Mouse (Mus musculus): ENCODE results near the gene Tsks.

The Tsks gene

DNA sequence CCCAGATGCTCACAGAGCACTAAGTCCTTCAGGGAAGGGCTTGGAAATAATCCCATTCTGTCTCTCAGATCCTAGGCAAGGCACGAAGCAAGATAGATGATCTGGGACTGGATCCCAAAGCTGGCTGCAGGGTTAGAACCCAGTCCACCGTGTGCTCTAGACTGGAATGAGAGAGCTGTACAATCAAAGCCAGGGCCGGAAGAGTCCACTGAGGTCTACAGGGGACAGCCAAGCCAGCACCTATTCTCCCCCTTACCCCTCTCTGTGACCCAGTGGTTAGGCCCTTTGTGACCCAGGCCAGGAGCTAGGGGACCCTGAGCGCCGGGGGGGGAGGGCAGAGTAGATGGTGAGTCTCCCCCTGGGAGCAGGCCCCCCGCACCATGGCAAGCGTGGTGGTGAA lies at the start of gene Tsks:
TSS of gene Tsks (plus strand) at position 301 of the 400 bp plus-strand sequence.
- no peak for DNase-seq (ENCODE audit: low read depth)

DNA sequence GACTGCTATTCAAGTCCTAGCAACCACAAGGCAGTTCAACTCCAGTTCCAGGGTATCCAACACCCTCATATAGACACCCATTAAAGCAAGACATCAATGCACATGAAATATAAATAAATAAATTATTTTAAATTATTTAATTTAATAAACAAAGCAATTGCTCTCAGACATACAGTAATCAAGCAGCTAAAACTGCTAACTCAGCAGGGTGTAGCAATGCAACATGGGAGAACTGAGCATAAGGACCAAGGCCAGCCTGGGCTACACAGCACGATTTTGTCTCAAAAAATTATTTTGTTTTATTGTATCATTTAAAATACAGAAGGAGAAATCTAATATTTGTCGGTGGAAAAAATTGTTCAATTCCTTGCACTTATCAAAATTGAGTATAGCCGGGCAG lies 48.8 kb upstream of the Tsks start:
- peak; percentile 25 for DNase-seq (ENCODE audit: low read depth)

DNA sequence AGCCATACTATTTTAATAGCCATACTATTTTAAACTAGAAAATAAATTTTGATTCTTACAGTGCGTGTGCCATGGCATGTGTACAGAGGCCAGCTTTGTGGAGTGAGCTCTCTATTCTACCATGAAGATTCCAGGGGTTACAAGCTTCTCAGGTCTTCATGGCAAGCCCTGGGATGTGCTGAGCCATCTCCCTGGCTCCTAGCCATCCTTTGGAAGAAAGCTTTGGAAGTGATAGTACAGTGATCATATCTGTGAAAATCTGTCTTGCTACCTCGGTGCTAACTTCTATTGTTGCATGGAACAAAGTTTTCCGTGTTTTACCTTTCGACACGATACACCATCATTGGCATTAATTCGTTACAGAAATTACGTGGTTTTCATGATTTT lies 47.8 kb upstream of the Tsks start:
- DNase-seq (ENCODE audit: low read depth): no peak

DNA sequence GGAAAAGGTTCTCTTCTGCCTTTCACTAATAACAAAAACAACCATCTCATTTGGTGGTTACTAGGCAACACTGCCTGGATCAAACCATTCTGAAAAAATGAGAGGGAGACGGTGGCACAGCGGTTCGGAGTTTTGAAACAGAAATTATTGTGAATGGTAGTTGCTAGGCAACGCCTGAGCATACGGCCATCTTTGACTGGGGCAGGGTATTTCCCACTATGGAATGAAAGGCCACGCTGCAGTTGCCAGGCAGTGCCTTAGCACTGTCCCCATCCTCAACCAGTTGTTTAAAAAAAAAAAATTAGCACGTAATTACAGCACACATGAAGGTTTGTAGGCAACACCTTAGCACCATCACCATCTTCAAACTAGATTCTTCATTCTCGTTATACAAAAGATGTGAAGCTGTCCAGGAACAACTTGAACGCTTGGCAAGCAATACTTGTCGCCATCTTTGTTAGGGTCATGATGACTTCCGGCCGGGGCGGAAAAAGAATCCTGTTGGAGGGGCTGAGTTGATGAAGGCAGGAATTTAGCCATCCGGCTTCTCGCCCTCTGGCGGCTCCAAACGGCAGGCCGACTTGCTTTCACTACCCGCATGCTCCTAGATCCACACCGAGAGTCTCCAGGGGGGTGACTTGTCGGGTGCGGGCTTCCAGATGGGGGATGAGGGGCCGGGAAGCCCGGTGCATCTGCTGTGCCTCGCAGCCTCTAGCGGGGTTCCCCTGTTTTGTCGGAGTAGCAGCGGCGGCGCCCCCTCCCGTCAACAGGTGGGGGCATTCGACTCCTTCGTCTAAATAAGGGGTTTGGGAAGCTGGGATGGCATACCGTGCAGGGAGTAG lies 47.2 kb upstream of the Tsks start, which contains the start of gene Fuz:
TSS of gene Fuz (plus strand) at position 487 of the 842 bp plus-strand sequence.
- peak; percentile 99 for DNase-seq (ENCODE audit: low read depth)

DNA sequence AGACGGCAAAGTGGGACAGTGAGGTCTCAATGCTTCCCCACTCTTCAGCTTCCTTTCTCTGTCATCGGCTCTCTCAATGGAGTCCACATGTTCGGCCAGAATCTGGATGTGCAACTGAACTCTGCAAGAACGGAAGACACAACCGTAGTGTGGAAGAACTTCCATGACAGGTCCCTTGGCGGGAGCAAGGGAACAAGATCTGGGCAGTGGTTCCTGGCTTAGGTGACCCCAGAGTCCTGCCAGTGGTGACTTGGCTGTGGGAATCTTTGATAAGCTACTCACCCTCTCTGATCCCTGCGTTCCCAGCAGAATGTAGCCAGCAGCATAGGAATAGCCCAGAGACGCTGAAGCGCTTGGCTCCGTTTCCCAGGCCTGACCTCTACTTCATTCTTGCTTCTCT lies 46.5 kb upstream of the Tsks start:
- no peak for DNase-seq (ENCODE audit: low read depth)

DNA sequence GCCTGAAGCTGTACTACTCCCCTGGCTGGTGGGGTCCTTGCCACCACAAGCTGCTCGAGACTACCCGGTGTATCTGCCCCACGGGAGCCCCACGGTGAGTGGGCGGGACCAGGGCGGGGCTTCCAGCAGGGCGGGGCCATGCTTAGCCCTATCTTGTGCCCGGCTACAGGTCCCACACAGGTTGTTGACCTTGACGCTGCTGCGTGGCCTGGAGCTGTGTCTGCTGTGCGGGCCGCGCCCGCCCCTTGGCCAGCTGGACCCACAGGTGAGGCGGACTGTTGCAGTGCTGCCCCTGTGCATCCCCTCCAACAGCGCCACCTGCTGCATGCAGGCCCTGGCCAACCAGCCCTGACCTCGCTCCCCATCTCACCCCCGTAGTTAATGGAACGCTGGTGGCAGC lies 44.4 kb upstream of the Tsks start:
- DNase-seq (ENCODE audit: low read depth): no peak

DNA sequence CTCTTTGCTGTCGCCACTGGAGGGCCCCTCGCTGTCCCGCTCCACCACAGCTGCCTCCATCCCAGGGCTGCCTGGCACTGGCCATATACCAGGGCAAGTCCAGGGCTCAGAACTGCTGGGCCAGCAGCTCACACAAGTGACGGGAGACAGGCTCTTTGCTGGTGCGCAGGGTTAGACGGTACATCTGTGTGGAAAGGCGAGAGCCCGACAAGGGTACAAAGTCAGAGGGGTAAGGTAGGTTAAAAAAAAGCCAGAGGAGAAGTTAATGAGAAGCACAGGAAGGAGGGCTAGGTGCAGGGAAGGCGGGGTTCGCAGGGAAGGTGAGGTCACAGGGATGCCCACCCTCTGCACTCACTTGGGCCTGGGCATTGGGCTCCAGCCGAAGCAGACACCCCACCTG lies 42.4 kb upstream of the Tsks start:
- no peak for DNase-seq (ENCODE audit: low read depth)

DNA sequence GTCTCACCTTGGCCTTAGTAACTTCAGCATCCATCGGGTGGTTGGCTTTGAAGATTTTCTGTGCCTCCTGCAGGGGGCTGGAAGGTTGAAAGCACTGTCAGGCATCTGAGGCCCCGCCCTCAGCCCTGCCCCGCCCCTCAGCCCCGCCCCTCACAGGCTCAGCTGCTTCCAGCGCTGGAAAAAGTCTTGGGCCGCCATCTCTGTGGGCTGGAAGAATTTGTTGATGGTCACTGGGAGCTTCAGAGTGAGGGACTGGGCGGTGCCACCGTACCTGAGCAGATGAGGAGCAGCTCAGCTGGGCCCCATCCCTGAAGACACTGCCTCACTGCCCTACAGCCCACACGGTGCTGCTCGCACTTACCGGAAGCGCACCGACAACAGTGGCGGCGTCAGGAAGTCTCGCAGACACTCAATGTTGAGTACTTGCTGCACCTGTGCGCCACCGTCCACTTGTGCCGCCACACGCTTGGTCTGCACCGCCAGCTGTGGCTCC lies 41.7 kb upstream of the Tsks start:
- peak; percentile 92 for DNase-seq (ENCODE audit: low read depth)

DNA sequence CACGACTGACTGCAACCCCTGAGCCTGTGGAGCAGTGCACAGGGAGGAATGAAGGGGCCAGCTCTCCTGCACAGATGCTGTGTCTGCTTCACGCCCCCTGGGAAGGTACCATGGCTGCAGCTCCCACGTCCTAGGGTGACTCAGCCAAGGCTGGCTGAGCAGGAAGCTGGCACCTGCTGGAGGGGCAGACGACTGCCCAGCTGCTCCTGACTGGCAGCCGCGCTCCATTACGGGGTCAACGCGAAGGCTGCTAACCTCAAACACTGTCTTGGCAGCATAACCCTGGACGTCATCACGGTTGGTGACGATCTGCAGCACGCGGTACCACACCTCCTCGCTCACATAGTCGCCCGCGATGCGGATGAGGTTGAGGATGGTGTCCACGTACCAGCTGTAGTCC lies 37.6 kb upstream of the Tsks start:
- no peak for DNase-seq (ENCODE audit: low read depth)

DNA sequence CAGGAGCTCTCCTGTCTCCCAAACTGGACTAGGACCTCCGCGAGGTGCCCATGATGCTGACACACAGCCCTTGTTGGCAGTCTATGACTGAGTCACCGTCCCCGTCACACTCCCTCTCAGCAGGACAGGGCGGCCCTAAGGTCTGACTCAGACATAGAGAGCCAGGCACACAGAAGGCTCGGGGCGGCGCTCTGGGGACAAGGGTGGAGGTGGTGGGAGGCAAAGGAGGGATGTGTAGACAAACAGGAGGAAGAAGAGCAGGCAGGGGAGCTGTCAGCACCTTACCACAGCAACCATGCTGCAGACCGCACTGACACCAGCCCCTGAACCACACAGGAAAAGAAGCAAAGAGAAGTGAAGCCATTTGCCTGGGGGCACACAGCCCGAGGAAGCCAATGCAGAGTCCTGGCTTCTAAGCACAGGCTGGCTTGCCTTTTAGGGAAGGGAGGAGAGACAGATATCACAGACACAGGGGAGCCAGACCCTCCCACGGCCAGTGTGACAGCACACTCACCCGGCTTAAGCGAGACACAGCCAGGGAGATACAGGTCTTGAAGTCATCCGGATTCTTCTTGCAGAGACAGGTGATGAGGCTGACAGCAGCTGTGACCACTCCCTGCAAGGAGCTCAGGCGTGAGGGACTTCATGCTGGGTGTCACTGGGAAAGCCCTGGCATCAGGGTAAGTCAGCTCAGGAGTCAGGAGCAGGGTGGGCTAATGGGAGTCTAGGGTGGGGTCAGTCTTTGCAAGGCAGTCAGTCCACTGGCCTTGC lies 34.1 kb upstream of the Tsks start:
- no peak for DNase-seq (ENCODE audit: low read depth)

DNA sequence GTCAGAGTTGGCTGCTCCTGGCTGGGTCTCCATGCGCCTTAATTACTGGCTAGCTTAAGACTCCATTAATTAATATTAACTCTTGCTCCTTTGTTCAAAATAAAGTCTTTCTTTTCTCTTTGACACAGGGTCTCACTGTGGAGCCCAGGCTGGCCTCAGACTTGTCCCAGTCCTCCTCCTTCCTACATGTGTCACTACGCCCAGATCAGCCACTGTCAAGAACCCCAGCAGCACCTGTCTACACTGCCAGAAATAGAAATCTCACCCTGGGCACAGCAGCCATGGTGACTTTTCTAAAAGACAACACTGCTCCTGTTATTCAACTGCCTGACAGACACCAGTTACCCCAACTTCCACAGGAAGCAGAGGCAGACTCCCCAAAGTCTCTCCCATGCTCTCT lies 28.6 kb upstream of the Tsks start:
- DNase-seq (ENCODE audit: low read depth): no peak

DNA sequence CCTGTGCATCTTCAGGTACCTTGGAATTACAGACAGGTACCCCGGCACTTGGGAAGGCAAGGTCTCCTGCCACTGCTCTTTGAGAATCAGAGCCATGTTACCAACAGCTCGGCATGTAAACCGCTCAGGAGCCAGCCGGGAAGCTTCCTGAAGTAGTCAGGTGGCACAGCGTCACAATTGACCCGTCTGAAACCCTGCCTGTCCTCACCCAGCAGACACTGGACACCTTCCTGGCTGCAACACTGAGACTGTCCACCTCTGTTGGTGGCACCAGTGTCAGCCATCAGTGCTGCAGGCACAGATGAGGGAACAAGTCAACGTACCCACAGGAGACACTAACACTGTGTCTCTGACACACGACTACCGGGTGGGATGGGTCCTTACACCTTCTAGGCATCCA lies 27.7 kb upstream of the Tsks start:
- DNase-seq (ENCODE audit: low read depth): no peak

DNA sequence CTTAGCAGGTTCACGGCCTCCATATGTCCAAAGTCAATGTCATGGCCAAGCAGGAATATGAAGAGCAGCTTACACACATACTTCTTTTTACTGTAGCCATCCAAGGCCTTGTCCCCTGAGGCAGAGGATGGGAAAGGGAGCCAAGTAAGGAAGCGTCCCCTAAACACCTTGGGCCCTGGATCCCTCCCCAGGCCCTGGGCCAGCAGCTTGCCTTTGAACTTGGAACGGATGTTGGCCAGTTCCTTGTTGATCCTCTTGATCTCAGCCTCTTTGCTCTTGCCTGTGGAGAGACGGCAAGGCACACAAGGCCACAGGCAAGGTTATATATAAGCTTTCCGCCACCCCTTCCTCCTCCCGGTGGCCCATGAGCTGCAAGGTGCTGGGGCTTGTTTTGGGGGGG lies 26.8 kb upstream of the Tsks start:
- DNase-seq (ENCODE audit: low read depth): no peak

DNA sequence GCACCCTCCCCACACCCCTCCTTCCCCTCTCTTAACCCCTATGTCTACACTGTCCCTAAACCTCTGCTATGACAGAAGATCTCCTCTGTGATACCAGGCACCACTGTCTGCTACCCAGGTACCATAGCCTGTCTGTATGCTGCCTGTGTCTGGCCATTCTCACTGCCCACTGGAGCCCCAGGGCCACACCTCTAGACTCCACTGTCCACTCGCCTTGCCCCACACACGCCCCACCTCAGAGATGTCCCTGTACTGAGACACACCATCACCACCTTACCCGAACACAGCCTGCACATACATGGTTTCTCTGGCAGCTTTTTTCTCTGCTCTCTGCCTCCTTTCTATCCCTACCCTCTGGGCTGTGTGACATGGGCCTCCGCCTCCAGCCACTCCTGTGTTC lies 26.1 kb upstream of the Tsks start:
- no peak for DNase-seq (ENCODE audit: low read depth)

DNA sequence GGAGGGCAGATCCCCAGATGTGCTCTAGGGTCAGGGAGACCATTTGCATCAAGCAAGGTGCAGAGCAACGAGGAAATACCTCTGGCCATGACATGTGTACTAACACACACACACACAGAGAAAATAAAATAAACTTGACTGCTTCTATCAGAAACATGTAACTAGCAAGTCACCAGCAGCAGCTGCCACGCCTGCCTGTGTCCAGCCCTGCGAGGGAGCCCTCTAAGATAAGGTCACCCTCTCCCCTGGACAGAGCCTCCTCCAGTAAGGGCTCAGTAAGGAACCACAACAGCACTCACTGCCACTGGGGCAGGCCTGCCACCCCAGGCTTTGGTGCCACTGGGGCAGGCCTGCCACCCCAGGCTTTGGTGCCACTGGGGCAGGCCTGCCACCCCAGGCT lies 24.8 kb upstream of the Tsks start:
- DNase-seq (ENCODE audit: low read depth): no peak

DNA sequence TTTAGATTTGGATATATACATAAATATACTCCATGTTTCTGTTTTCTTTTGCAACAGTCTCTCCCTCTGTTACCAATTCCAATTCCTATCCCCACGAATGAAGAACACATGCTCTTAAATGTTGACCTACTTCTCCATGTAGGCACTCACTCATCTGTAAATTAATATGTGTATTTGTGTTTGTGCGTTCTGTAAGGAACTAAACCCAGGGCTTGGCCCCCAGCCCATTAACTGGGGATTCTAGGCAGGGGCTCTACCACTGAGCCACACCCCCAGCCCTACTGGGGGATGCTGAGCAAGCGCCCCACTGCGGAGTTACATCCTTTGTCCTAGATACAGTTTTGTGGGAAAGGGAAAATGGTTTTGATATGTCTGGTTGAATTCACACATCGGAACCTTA lies 23.9 kb upstream of the Tsks start:
- no peak for DNase-seq (ENCODE audit: low read depth)

DNA sequence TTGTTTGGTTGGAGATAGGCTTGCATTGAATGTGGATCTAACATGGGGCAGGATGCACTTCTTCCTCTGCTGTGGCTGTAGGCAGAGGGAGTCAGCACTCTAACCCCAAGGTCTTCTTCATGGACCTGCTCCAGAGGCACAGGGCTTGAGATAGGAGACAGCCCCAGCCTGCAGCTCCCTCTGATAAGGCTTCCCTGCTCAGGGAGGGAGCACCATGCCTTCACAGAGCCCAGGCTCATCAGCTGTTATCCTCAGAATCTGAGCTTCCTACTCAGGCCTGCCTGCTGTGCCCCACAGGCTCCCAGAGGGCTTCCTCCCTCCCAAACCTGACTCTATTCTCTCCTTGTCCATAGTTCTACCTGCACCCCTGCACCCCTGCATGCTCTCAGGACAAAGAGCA lies 20.5 kb upstream of the Tsks start:
- DNase-seq (ENCODE audit: low read depth): no peak

DNA sequence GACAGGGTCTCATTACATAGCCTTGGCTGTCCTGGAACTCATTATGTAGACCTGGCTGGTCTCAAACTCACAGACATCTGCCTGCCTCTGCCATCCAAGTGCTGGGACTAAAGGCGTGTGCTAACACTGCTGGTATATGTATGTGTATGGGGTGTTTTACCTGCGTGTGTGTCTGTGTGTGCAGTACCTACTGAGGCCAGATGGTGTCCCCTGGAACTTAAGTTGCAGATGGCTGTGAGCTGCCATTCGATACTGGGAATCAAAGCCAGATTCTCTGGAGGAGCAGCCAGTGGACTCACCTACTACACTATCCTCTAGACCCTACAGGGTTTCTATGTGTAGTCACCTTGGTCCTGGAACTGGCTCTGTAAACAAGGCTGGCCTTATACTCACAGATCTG lies 17.5 kb upstream of the Tsks start:
- peak; percentile 60 for DNase-seq (ENCODE audit: low read depth)

DNA sequence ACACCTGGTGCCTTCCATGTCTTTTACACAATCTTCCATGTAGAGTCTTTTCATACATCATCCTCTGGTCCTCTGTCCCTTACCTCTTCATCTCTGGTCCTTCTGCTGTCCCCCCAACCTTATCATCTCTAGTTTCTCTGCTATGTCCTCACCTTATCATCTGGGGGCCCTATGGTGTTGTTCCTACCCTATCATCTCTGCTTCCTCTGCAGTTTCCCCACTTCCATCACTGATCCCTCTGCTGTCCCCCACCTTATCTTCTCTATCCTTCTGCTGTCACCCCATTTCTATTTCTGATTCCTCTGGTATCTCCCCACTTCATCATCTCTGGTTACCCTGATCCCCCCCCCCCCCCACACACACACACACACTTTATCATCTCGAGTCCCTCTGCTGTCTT lies 14.4 kb upstream of the Tsks start:
- DNase-seq (ENCODE audit: low read depth): peak; percentile 23

DNA sequence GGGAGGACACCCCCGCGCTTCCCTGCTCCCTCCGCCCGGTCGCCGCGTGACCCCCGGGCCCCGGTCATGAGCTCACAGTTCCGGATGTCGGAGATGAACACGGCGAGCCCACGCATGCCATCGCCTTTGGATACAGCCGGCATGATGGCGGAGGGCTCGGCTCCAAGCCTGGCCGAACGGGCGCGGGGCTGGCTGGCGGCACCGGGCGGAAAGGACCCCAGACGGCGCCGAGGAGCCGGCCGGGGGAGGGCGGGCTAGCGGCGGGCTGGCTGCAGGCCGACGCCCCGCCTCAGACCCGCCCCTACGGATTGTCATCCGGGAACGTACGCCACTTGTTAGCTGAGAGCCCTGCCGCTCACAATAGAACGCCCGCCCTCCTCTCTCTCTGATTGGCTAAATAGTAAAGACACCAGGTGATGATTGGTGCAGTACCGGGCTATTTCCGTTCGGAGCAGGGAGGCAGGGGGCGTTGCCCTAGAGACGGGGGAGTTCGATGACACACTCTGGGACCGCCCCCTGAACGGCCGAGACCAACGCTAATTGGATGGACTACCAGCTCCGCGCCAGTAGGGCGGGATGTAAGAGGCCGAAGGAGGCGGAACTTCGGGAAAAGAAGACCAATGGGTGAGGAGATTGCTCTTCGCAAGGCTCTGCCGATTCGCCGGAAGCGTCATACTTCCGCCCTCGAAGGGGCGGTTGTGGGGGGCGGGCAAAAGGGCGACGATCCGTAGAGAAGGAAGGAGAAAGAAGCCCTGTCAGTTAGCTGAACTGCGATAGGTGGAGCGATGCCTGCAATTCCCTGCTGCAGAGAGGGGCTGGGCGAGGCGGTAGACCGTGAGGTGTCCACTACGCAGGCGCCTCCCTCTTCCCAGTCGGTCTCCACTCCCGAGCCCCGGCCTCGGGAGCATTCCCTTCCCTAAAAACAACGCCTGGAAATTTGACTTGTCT lies 13.5 kb upstream of the Tsks start, which contains the start of gene Ap2a1:
TSS of gene Ap2a1 (minus strand) at position 293 of the 948 bp plus-strand sequence.
- peak; percentile 100 for DNase-seq (ENCODE audit: low read depth)

DNA sequence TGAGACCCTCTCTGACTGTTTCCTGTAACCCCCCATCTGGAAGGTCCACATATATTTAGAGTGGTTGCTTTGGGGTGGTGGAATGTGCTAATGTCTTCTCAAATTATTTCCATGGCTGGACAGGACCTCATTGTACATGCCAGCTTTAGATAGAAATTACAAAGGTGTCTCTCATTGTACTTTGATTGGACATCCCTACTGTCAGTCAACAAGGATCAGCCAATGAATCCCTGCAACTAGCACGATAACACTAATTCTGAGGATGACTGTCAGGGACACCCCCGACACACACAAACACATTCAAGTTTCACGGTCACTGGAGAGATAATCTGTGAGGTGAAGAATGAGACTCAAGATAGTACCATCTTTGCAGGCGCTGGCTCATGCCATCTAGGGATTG lies 4.3 kb upstream of the Tsks start:
- DNase-seq (ENCODE audit: low read depth): no peak

DNA sequence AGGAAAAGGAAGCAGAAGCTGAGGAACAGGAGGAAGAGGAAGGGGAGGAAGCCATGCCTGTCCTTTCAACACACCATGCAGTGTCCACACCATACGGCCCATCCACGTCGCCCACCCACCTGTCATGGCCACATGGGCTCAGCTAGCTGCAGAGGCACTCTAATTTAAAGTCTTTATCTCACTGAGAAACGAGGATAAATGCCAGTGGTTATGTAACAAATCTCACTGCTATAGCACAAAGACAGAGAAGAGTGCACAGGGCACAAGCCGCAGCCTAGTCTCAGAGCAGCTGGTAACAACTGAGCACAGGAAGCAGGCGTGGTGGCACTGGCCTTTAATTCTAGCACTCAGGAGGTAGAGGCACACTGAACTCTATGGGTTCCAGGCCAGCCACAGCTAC lies 6.9 kb downstream of the Tsks start:
- no peak for DNase-seq (ENCODE audit: low read depth)
